Mouse (Mus musculus) E14TG2a.4 (cell line): ENCODE data around the gene Mpped1.

Source experiments
- CTCF ChIP-seq: conservative IDR thresholded peaks from 2 replicates; pipeline ENCODE4 v1.5.1; 2014; ENCODE audit warnings: low read length
- NANOG ChIP-seq: IDR thresholded peaks from 2 replicates; pipeline ENCODE4 v1.6.1; 2014; ENCODE audit warnings: borderline replicate concordance, low read length, mixed read lengths
- POU5F1 ChIP-seq: IDR thresholded peaks from 2 replicates; pipeline ENCODE4 v1.6.1; 2014; ENCODE audit warnings: low read length, borderline replicate concordance

DNA sequence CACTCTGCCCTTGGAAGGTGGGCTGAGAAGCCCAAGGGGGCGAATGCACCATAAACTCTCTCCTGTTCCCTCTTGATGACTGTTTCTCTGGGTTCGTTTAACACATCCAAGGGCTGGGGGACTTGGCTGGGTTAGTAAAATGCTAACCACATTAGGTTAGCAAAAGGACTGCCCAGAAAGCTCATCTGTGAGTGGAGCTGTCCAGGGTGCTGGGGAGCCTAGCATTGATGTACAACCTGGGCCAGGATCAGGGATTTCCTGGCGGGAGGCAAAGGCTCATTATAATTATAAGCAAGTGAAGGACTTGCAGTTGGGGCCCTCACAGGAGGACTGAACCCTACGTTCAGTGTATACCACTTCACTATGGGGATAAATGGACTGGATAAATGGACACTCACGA is 100.6 kb downstream of the Mpped1 start:
- TF ChIP-seq CTCF (no peak), NANOG (no peak), POU5F1 (no peak)
